Mouse (Mus musculus): ENCODE data around the gene Nsmce1. TPM values are rescaled to one million over a fixed set of nuclear protein-coding genes. Genes with fewer than 3 reads are reported as not detected.
"Not testable (repeated sequence)": the region's sequence is repeated elsewhere in the genome, so short reads cannot be mapped to it uniquely, and the experiment has no call there.

The Nsmce1 gene
- polyA plus RNA-seq, 1 experiment from 2014 or later = 128 TPM

- no peak overlapping the region for H3K9ac ChIP-seq (ENCODE audit: low read length)
- no peak overlapping the region for H3K4me2 ChIP-seq
- H3K36me3 ChIP-seq (ENCODE audit: control insufficient read depth, insufficient read depth, low read length) = no peaks in the 10 kb centered on the region
- no peaks in the 10 kb centered on the region for H3K27me3 ChIP-seq (ENCODE audit: control insufficient read depth, insufficient read depth, low read length)
- no peaks in the 10 kb centered on the region for H3K4me1 ChIP-seq (ENCODE audit: control insufficient read depth, insufficient read depth, low read length)
- DNase-seq (ENCODE audit: low spot score, missing footprints) = no peak
- no peaks in the 10 kb centered on the region for H3K9me3 ChIP-seq (ENCODE audit: control insufficient read depth, low read length)
- H3K4me3 ChIP-seq (ENCODE audit: low read depth, low read length) = no peak overlapping the region
- ATAC-seq (ENCODE audit: low FRiP score) = no peak
- no peak overlapping the region for H3K27ac ChIP-seq (ENCODE audit: low read depth, low read length)
- 74% methylated on average over 7 of the region's 7 CpGs for WGBS
Measured at GRCm38 (mm10) chr7:125430170-125430842, 61.1 kb downstream of the Nsmce1 start.

DNA sequence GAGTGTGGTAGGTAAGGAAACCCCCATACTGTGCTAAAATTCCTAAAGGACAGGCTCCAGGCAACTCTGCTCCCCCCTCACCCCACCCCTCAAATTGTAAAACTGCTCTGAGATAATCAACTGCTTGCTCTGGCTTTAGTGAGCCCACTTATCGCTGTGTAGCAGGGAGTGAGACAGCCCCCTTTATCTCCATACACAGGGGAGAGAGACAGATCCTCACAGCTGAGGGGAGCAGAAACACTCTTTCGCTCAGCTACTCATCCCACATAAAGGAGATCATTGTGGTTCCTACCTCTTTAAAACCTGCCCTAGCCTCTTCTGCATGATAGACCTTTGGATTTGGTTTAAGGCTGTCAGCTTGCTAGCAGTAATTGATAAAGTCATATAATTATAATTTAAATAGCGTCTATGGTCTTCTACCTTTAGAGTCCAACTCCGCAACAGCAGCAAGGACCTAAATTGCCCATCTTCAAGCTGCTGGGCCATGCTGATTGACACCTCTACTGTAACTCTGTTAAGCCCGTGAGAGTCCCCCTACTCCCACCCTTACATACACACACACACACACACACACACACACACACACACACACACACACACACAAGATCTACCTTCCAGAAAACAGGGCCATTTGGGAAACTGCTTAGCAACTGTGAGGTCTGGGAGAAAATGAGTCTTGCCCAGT is 62.4 kb downstream of the Nsmce1 start:
- H3K4me1 ChIP-seq (ENCODE audit: control insufficient read depth, insufficient read depth, low read length); H3K4me2 ChIP-seq; H3K9me3 ChIP-seq (ENCODE audit: control insufficient read depth, low read length); H3K27me3 ChIP-seq (ENCODE audit: control insufficient read depth, insufficient read depth, low read length); DNase-seq (ENCODE audit: low spot score, missing footprints); ATAC-seq (ENCODE audit: low FRiP score); H3K4me3 ChIP-seq (ENCODE audit: low read depth, low read length); H3K36me3 ChIP-seq (ENCODE audit: control insufficient read depth, insufficient read depth, low read length); H3K9ac ChIP-seq (ENCODE audit: low read length); H3K27ac ChIP-seq (ENCODE audit: low read depth, low read length): not testable (repeated sequence)
- 85% methylated on average over 5 of the region's 5 CpGs for WGBS

GRCm38 (mm10) chr7:125428381-125428780 is 63.0 kb downstream of the Nsmce1 start:
- 81% methylated on average over 7 of the region's 7 CpGs for WGBS
- no peak for ATAC-seq (ENCODE audit: low FRiP score)
- no peak overlapping the region for H3K27ac ChIP-seq (ENCODE audit: low read depth, low read length)

GRCm38 (mm10) chr7:125427492-125428090 is 63.8 kb downstream of the Nsmce1 start:
- no peak overlapping the region for H3K27ac ChIP-seq (ENCODE audit: low read depth, low read length)
- H3K4me1 ChIP-seq (ENCODE audit: control insufficient read depth, insufficient read depth, low read length) = no peaks in the 10 kb centered on the region
- no peak overlapping the region for H3K4me2 ChIP-seq
- DNase-seq (ENCODE audit: low spot score, missing footprints) = no peak
- no peaks in the 10 kb centered on the region for H3K36me3 ChIP-seq (ENCODE audit: control insufficient read depth, insufficient read depth, low read length)
- H3K4me3 ChIP-seq (ENCODE audit: low read depth, low read length) = no peak overlapping the region
- ATAC-seq (ENCODE audit: low FRiP score) = no peak
- H3K9ac ChIP-seq (ENCODE audit: low read length) = no peak overlapping the region
- no peaks in the 10 kb centered on the region for H3K27me3 ChIP-seq (ENCODE audit: control insufficient read depth, insufficient read depth, low read length)
- no peaks in the 10 kb centered on the region for H3K9me3 ChIP-seq (ENCODE audit: control insufficient read depth, low read length)
- 91% methylated on average over 12 of the region's 12 CpGs for WGBS

More at GRCm38 (mm10) chr7:125428381-125428780, 63.0 kb downstream of the Nsmce1 start:
- no peaks in the 10 kb centered on the region for H3K9me3 ChIP-seq (ENCODE audit: control insufficient read depth, low read length)
- H3K36me3 ChIP-seq (ENCODE audit: control insufficient read depth, insufficient read depth, low read length) = no peaks in the 10 kb centered on the region
- H3K9ac ChIP-seq (ENCODE audit: low read length) = no peak overlapping the region
- no peak overlapping the region for H3K4me3 ChIP-seq (ENCODE audit: low read depth, low read length)
- no peaks in the 10 kb centered on the region for H3K4me1 ChIP-seq (ENCODE audit: control insufficient read depth, insufficient read depth, low read length)
- DNase-seq (ENCODE audit: low spot score, missing footprints) = no peak
- no peaks in the 10 kb centered on the region for H3K27me3 ChIP-seq (ENCODE audit: control insufficient read depth, insufficient read depth, low read length)
- no peak overlapping the region for H3K4me2 ChIP-seq

DNA sequence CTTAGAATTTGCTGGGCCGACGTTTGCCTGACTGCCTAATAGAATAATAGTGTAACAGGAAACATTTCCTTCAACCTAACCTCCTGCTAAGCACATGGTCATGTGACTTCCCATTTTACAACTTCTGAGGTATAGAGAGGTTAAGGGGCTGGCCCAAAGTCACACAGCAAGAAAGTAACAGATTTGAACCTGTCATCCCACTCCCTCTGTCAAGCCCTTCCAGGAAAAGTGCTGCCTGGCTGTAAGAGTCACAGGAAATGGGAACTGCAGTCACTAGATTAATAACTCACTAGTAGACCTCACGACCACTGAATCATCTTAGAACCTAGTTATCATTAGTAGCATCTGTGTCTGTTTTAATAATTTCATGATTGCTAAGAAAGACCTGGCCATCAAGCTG is 68.3 kb downstream of the Nsmce1 start:
- no peaks in the 10 kb centered on the region for H3K9me3 ChIP-seq (ENCODE audit: control insufficient read depth, low read length)
- H3K27ac ChIP-seq (ENCODE audit: low read depth, low read length) = no peak overlapping the region
- ATAC-seq (ENCODE audit: low FRiP score) = no peak
- no peaks in the 10 kb centered on the region for H3K4me1 ChIP-seq (ENCODE audit: control insufficient read depth, insufficient read depth, low read length)
- WGBS = 76% methylated on average over 3 of the region's 3 CpGs
- H3K9ac ChIP-seq (ENCODE audit: low read length) = no peak overlapping the region
- no peaks in the 10 kb centered on the region for H3K36me3 ChIP-seq (ENCODE audit: control insufficient read depth, insufficient read depth, low read length)
- no peaks in the 10 kb centered on the region for H3K27me3 ChIP-seq (ENCODE audit: control insufficient read depth, insufficient read depth, low read length)
- H3K4me3 ChIP-seq (ENCODE audit: low read depth, low read length) = no peak overlapping the region
- DNase-seq (ENCODE audit: low spot score, missing footprints) = no peak
- no peak overlapping the region for H3K4me2 ChIP-seq

GRCm38 (mm10) chr7:125421911-125422310 is 69.5 kb downstream of the Nsmce1 start:
- WGBS = 53% methylated on average over 2 of the region's 2 CpGs
- Histone ChIP-seq H3K36me3 (ENCODE audit: control insufficient read depth, insufficient read depth, low read length) (no peaks in the 10 kb centered on the region), H3K4me2 (no peak overlapping the region), H3K27ac (ENCODE audit: low read depth, low read length) (no peak overlapping the region), H3K4me1 (ENCODE audit: control insufficient read depth, insufficient read depth, low read length) (no peaks in the 10 kb centered on the region), H3K9ac (ENCODE audit: low read length) (no peak overlapping the region), H3K27me3 (ENCODE audit: control insufficient read depth, insufficient read depth, low read length) (no peaks in the 10 kb centered on the region), H3K4me3 (ENCODE audit: low read depth, low read length) (no peak overlapping the region), H3K9me3 (ENCODE audit: control insufficient read depth, low read length) (no peaks in the 10 kb centered on the region)
- ATAC-seq (ENCODE audit: low FRiP score) (no peak), DNase-seq (ENCODE audit: low spot score, missing footprints) (no peak)

GRCm38 (mm10) chr7:125420190-125420589 is 71.2 kb downstream of the Nsmce1 start:
- Histone ChIP-seq H3K4me3 (ENCODE audit: low read depth, low read length) (no peak overlapping the region), H3K9ac (ENCODE audit: low read length) (no peak overlapping the region), H3K36me3 (ENCODE audit: control insufficient read depth, insufficient read depth, low read length) (no peaks in the 10 kb centered on the region), H3K27ac (ENCODE audit: low read depth, low read length) (no peak overlapping the region), H3K4me2 (no peak overlapping the region), H3K9me3 (ENCODE audit: control insufficient read depth, low read length) (no peaks in the 10 kb centered on the region), H3K27me3 (ENCODE audit: control insufficient read depth, insufficient read depth, low read length) (no peaks in the 10 kb centered on the region), H3K4me1 (ENCODE audit: control insufficient read depth, insufficient read depth, low read length) (no peaks in the 10 kb centered on the region)
- 61% methylated on average over 2 of the region's 2 CpGs for WGBS
- 0 out of 2 replicates have a peak, but pooled peaks have one; percentile 42 for ATAC-seq (ENCODE audit: low FRiP score)
- no peak for DNase-seq (ENCODE audit: low spot score, missing footprints)

DNA sequence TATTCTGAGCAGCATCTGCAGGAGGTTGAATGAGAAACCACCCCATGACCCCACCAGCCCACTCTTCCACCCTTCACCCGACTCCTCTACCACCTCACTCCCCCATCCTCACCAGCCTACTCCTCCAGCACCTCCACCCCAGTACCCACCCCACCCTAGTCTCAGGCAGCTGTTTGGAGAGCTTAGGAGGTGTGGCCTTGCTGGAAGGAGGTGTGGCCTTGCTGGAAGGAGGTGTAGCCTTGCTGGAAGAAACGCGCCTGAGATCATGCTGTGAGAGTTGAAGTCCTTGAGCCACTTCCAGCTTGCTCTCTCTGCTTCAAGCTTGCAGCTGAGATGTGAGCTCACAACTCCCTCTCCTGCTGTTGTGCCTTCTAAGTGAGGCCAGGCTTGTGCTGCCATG is 73.0 kb downstream of the Nsmce1 start:
- H3K4me1 ChIP-seq (ENCODE audit: control insufficient read depth, insufficient read depth, low read length) = no peaks in the 10 kb centered on the region
- DNase-seq (ENCODE audit: low spot score, missing footprints) = no peak
- no peaks in the 10 kb centered on the region for H3K9me3 ChIP-seq (ENCODE audit: control insufficient read depth, low read length)
- 25% methylated on average over 3 of the region's 3 CpGs for WGBS
- no peak for ATAC-seq (ENCODE audit: low FRiP score)
- no peak overlapping the region for H3K4me2 ChIP-seq
- no peak overlapping the region for H3K27ac ChIP-seq (ENCODE audit: low read depth, low read length)
- no peaks in the 10 kb centered on the region for H3K36me3 ChIP-seq (ENCODE audit: control insufficient read depth, insufficient read depth, low read length)
- no peaks in the 10 kb centered on the region for H3K27me3 ChIP-seq (ENCODE audit: control insufficient read depth, insufficient read depth, low read length)
- H3K9ac ChIP-seq (ENCODE audit: low read length) = no peak overlapping the region
- H3K4me3 ChIP-seq (ENCODE audit: low read depth, low read length) = no peak overlapping the region
